Mouse (Mus musculus) stomach, embryonic 15.5 days (tissue): ENCODE results near the gene Tspan32. TPM values are rescaled to one million over a fixed set of nuclear protein-coding genes. Genes with fewer than 3 reads are reported as not detected.

Experiments used
- ATAC-seq: fragments of 200-750 bp; cut with Nextera tagmentation; 2 replicates; pipeline ENCODE4 v1.8.0; 2017; ENCODE audit warnings: low read depth, moderate number of reproducible peaks, moderate TSS enrichment; ENCODE audit not compliant: insufficient read depth, low FRiP score
- H3K27ac ChIP-seq: fragments of 300-500 bp; sonication (generic); 2 replicates; pipeline ENCODE4 v1.5.1; 2015; ENCODE audit warnings: mild to moderate bottlenecking, inconsistent platforms
- H3K27me3 ChIP-seq: fragments of 300-500 bp; sonication (generic); replicated peaks from 2 replicates; pipeline ENCODE4 v1.6.1; 2015; ENCODE audit warnings: inconsistent platforms
- H3K36me3 ChIP-seq: fragments of 300-500 bp; sonication (generic); 2 replicates; pipeline ENCODE4 v1.6.1; 2015; ENCODE audit warnings: inconsistent platforms
- H3K4me1 ChIP-seq: fragments of 300-500 bp; sonication (generic); 2 replicates; pipeline ENCODE4 v1.6.1; 2015; ENCODE audit warnings: inconsistent platforms
- H3K4me2 ChIP-seq: fragments of 300-500 bp; sonication (generic); 2 replicates; pipeline ENCODE4 v1.6.1; 2015; ENCODE audit warnings: mild to moderate bottlenecking, inconsistent platforms
- H3K4me3 ChIP-seq: fragments of 300-500 bp; sonication (generic); replicated peaks from 2 replicates; pipeline ENCODE4 v1.5.1; 2015; ENCODE audit warnings: inconsistent platforms
- H3K9ac ChIP-seq: fragments of 300-500 bp; sonication (generic); 2 replicates; pipeline ENCODE4 v1.6.1; 2015; ENCODE audit warnings: inconsistent platforms
- H3K9me3 ChIP-seq: fragments of 300-500 bp; sonication (generic); 2 replicates; pipeline ENCODE4 v1.6.1; 2016; ENCODE audit warnings: inconsistent platforms
- WGBS: fragments of 180-500 bp; shearing (Covaris S2); methylation state at CpG from one replicate; pipeline ENCODE4 v1.1.7; 2015; 5-methylcytosine and 5-hydroxymethylcytosine counted together
- polyA plus RNA-seq: library from polyadenylated mRNA; unstranded; fragments of >200 nt; fragmentation: Nextera tagmentation; extraction: Ambion mirVana; gene quantifications from 2 replicates; pipeline ENCODE4 v1.2.1, GENCODE M21; 2015

Gene Tspan32
- polyA plus RNA-seq, 1 experiment from 2014 or later: 7.3 TPM

DNA sequence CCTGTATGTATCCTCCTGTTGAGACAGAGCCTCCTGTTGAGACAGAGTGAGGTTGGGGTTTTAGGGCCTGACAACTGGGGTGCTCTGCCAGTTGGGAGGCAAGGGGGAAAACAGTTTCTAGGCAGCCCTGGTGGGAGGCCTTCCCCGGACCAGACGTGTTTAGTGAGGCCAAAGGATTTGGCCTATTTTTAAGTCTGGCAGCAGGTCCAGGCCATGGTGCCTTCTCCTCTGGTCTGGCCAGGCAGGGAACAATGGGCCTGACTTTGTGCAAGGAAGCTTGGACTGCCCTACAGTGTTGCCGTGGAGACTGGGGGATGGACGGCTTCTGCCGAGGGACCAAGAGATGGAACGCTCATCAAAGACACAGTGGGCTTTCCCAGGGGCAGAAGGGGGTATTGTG, 59.4 kb downstream of the Tspan32 start:
- H3K36me3 ChIP-seq: peaks cover 61% of the 10 kb centered on the region
- H3K4me2 ChIP-seq: no peak overlapping the region
- no peaks in the 10 kb centered on the region for H3K9me3 ChIP-seq
- no peak overlapping the region for H3K9ac ChIP-seq
- H3K4me3 ChIP-seq: no peak overlapping the region
- no peaks in the 10 kb centered on the region for H3K27me3 ChIP-seq
- no peak for ATAC-seq
- 73% methylated on average over 6 of the region's 6 CpGs for WGBS
- H3K4me1 ChIP-seq: peaks cover 15% of the 10 kb centered on the region
- no peak overlapping the region for H3K27ac ChIP-seq

DNA sequence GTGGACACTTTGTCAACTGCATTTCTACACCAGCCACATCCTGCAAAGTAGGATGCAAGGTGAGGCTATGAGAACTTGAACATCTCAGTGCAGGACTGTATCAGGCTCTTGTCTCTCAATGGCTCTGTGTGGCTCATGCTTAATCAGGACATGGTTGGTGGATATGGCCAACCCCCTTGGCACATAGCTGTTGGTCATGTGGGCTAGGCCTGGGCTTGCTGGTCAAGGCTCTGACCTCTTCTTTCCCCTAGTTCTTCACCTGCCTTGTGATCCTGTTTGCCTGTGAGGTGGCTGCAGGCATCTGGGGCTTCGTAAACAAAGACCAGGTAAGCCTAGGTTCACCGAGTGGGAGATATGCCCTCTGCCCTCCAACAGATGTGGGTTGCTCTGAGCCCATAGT, 60.8 kb downstream of the Tspan32 start:
- Histone ChIP-seq H3K9me3 (no peaks in the 10 kb centered on the region), H3K4me3 (no peak overlapping the region), H3K27me3 (no peaks in the 10 kb centered on the region), H3K4me2 (no peak overlapping the region), H3K36me3 (peaks cover 61% of the 10 kb centered on the region), H3K27ac (no peak overlapping the region), H3K4me1 (peaks cover 19% of the 10 kb centered on the region), H3K9ac (no peak overlapping the region)
- WGBS: 91% methylated on average over 2 of the region's 2 CpGs
- ATAC-seq: no peak

DNA sequence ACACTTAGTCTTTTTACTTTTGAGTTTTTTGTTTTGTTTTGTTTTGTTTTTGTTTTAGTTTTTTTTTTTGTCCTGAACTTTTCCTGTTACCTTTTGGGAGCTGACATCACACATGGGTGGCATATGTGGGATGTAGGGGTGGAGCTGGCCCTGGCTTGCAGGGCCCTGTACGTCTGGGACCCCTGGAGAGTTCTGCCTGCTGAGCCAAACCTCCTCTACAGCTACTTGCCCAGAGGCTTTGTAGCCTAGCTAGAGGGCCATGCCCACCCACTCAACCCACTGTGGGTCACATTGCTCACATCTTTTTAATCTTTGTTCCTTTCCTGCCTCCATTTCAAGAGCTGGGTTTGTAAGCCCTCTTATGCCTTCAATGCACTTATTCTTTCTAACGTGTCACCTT, 62.6 kb downstream of the Tspan32 start:
- Histone ChIP-seq H3K4me3 (no peak overlapping the region), H3K4me1 (peaks cover 23% of the 10 kb centered on the region), H3K9me3 (no peaks in the 10 kb centered on the region), H3K9ac (no peak overlapping the region), H3K4me2 (no peak overlapping the region), H3K36me3 (peaks cover 57% of the 10 kb centered on the region), H3K27ac (no peak overlapping the region), H3K27me3 (no peaks in the 10 kb centered on the region)
- WGBS: 55% methylated on average over 2 of the region's 2 CpGs
- ATAC-seq: no peak

DNA sequence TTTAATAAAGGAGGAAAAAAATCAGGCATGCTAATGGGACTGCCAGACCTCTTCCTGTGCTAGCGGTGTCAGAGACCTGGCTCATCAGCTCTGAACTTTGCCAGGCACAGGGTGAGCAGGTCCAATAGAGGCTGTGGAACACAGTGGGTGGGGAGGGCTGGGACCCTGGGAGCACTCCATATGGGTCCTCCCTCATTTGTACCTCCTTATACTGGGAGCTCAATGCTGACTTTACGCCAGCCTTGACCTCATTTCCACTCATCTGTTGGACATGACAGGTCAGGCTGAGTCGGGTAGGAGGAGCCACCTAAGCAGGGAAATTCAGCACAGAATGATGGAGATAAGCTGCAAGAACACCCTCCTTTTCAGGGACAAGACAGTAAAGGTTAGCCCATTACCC, 63.1 kb downstream of the Tspan32 start:
- Histone ChIP-seq H3K27ac (peak overlapping the region; percentile 95), H3K36me3 (peaks cover 53% of the 10 kb centered on the region), H3K4me3 (no peak overlapping the region), H3K9me3 (no peaks in the 10 kb centered on the region), H3K4me1 (peaks cover 23% of the 10 kb centered on the region), H3K4me2 (no peak overlapping the region), H3K27me3 (no peaks in the 10 kb centered on the region), H3K9ac (no peak overlapping the region)
- ATAC-seq: no peak
- 68% methylated on average over 3 of the region's 3 CpGs for WGBS

DNA sequence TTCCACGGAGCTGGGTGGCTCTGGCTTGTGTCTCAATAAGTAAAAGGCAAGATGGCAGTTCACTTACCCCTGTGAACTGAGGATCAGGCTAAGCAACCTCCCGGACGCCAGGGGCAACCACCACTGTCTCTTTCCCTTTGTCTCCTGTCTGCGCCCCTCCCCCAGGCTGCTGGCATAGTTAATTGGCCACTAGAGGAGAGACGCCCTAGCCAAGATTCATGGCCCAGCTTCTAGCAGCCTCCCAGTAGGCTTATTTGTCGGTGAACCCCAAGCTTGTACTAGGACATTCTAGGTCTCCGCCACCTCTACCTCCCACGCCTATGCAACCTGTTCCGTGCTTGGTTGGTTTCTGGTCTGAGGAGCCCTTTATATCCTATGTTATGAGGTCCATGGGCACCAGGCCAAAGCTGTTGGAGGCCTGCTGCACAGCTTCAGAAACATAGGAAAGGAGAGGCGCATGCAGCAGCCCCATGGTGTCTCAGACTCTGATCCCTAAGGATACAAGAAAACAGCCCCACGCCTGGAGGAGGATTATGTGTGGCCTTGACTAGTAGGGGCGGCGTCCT, 63.6 kb downstream of the Tspan32 start:
- Histone ChIP-seq H3K9ac (no peak overlapping the region), H3K27me3 (no peaks in the 10 kb centered on the region), H3K4me3 (peak overlapping the region; percentile 82), H3K27ac (peak overlapping the region; percentile 95), H3K36me3 (peaks cover 49% of the 10 kb centered on the region), H3K4me1 (peaks cover 23% of the 10 kb centered on the region), H3K4me2 (peak overlapping the region; percentile 91), H3K9me3 (no peaks in the 10 kb centered on the region)
- no peak; the same call in 1 of the 2 replicates for ATAC-seq
- WGBS: 50% methylated on average over 13 of the region's 13 CpGs

DNA sequence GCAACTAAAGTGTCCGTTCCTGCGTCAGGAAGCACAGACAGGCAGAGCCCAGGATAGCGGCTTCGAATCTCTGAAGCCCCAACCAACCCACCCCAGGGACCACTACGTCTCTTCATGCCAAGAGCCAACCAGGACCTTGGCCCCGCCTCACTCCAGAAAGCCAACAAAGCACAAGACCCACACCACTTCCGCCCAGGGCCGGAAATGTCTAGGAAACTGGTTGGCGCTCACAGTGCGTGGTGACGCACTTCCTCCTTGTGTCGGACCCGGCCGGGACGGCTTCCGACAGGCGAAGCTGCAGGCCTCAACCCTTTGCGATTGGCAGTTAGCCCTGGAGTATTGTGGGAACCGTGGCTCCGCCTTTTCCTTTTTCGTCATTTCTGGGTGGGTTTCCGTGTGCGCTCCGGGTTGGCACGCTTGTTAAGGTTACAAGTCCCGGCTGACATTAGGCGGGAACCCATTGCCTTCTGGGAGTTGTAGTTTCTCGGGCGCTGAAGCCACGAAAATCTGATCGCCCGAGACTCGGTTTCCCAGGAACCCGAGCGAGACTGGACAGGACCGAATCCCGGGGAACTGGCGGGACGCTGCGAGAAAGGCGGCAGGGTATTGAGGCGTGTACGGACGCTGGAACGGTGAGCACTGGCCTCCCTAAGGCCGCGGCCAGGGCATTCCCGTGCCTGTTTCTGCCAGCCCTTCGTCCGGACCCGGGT, 64.2 kb downstream of the Tspan32 start, which contains the start of gene Tssc4:
Tssc4 (plus strand) TSS at position 368 of the 710 bp plus-strand sequence.
- ATAC-seq: peak; percentile 96
- under 1% methylated on average over 51 of the region's 51 CpGs for WGBS
- Histone ChIP-seq H3K27ac (peak within 1 kb of the TSS; percentile 95), H3K27me3 (no peaks in the 10 kb centered on the region), H3K4me1 (peaks cover 23% of the 10 kb centered on the region), H3K4me3 (peak within 1 kb of the TSS; percentile 82), H3K4me2 (peak within 1 kb of the TSS; percentile 91), H3K36me3 (peaks cover 42% of the 10 kb centered on the region), H3K9me3 (no peaks in the 10 kb centered on the region), H3K9ac (peak within 1 kb of the TSS; percentile 76)

Other genes with a start within 250 kb of the Tspan32 start
- gene Th, start 73.9 kb upstream of the Tspan32 start, polyA plus RNA-seq: 3.4 and 5.7 TPM in 2 replicates
- 5.5 and 6.1 TPM in 2 replicates for gene Ascl2, start 35.8 kb upstream of the Tspan32 start, polyA plus RNA-seq
- 551 and 575 TPM in 2 replicates for gene Cd81, start 47.7 kb downstream of the Tspan32 start, polyA plus RNA-seq
- 78.7 and 84.8 TPM in 2 replicates for gene Tssc4, start 64.2 kb downstream of the Tspan32 start, polyA plus RNA-seq
- 14.1 and 16.0 TPM in 2 replicates for gene Trpm5, start 89.6 kb downstream of the Tspan32 start, polyA plus RNA-seq
- 9.1 and 13.2 TPM in 2 replicates for gene Kcnq1, start 101.3 kb downstream of the Tspan32 start, polyA plus RNA-seq